Mouse (Mus musculus) induced T-regulatory cell, adult 2 months (primary cell): ENCODE measurements at regions not wholly inside any gene's neighbourhood (a gene's known extent, or its start where the extent isn't known, plus 50 kb on each side); places are given as distances from the start of the nearest gene placed in this dataset.

Experiments
- DNase-seq: peaks from one replicate; pipeline ENCODE4 v3.0.0-alpha.2; 2012; ENCODE audit warnings: low read depth

GRCm38 (mm10) chr6:95179993-95180392 lies 63.0 kb downstream of the Kbtbd8 start:
- no peak for DNase-seq

GRCm38 (mm10) chr6:95182238-95182637 lies 65.2 kb downstream of the Kbtbd8 start:
- DNase-seq, result no peak

GRCm38 (mm10) chr6:95185074-95185931 lies 68.3 kb downstream of the Kbtbd8 start:
- no peak for DNase-seq

- no peak for DNase-seq
Observed at GRCm38 (mm10) chr6:95196631-95197030, 79.6 kb downstream of the Kbtbd8 start.

- no peak for DNase-seq
Observed at GRCm38 (mm10) chr6:95198611-95199010, 81.6 kb downstream of the Kbtbd8 start.

- DNase-seq, result no peak
Observed at GRCm38 (mm10) chr6:95202291-95202790, 85.3 kb downstream of the Kbtbd8 start.

GRCm38 (mm10) chr6:95202978-95203377 lies 85.9 kb downstream of the Kbtbd8 start:
- DNase-seq, result no peak

- no peak for DNase-seq
Observed at GRCm38 (mm10) chr6:95204231-95204630, 87.2 kb downstream of the Kbtbd8 start.

GRCm38 (mm10) chr6:95207063-95207462 lies 90.0 kb downstream of the Kbtbd8 start:
- DNase-seq, result peak; percentile 24

GRCm38 (mm10) chr6:95217431-95217830 lies 100.4 kb downstream of the Kbtbd8 start:
- peak; percentile 3 for DNase-seq

- DNase-seq, result no peak
Observed at GRCm38 (mm10) chr6:95218830-95219229, 101.8 kb downstream of the Kbtbd8 start.

- peak; percentile 74 for DNase-seq
Observed at GRCm38 (mm10) chr6:95223537-95223936, 98.4 kb upstream of the Gm10234 start.

GRCm38 (mm10) chr6:95229885-95230284 lies 92.0 kb upstream of the Gm10234 start:
- no peak for DNase-seq

- DNase-seq, result no peak
Observed at GRCm38 (mm10) chr6:95234712-95235111, 87.2 kb upstream of the Gm10234 start.

- DNase-seq, result no peak
Observed at GRCm38 (mm10) chr6:95243657-95244056, 78.3 kb upstream of the Gm10234 start.

- no peak for DNase-seq
Observed at GRCm38 (mm10) chr6:95244911-95245310, 77.0 kb upstream of the Gm10234 start.

GRCm38 (mm10) chr6:95256303-95256702 lies 65.6 kb upstream of the Gm10234 start:
- DNase-seq, result no peak

- DNase-seq, result no peak
Observed at GRCm38 (mm10) chr6:95261001-95261400, 60.9 kb upstream of the Gm10234 start.

GRCm38 (mm10) chr6:95264011-95264869 lies 57.7 kb upstream of the Gm10234 start:
- DNase-seq, result no peak

- DNase-seq, result no peak
Observed at GRCm38 (mm10) chr6:95269524-95269923, 52.4 kb upstream of the Gm10234 start.
